Mouse (Mus musculus): ENCODE results near the gene Cdc42se1. TPM values are rescaled to one million over a fixed set of nuclear protein-coding genes. Genes with fewer than 3 reads are reported as not detected.

The Cdc42se1 gene
- polyA plus RNA-seq, 2 experiments = 76.1 to 126 TPM

DNA sequence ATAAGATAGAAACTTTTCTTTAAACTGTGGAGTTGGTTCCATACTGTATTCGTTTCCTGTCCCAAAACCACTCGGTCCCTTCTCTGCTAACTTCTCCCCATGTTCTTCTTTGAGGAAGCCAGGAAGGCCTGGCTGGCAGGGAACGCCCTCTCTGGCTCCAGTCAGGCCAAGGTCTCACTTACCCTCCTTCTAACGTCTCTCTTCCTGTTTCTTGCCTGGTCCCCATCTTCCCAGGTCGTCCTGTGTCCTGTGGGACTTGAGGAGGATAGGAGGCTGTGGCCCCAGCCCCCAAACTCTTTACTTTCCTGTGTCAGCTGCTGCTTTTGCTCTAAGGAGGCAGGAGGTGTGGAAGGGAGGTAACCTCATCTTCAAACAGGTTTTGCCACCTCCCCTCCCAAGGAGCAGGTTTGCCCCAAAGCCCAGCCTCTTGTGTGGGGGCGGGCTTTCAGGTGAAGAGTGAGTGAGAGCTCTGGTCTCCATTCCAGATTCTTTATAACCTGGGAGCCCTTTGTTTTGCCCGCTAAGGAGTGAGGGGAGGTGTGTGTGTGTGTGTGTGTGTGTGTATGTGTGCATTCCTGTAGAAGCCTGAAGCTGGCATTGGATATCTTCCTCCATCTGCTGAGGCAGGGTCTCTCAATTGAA is 22.4 kb downstream of the Cdc42se1 start, which contains the start of gene Bnipl:
Gene Bnipl, minus strand, starts transcription at position 411 of the 642 bp plus-strand sequence.
- Histone ChIP-seq H3K27ac (replicated peaks; ENCODE audit: low read depth, low read length) (no peak within 1 kb of the TSS), H3K4me3 (replicated peaks; ENCODE audit: low read length) (no peak within 1 kb of the TSS), H3K36me3 (ENCODE audit: control insufficient read depth, insufficient read depth, low read length) (peaks cover 35% of the 10 kb centered on the region), H3K9me3 (ENCODE audit: control insufficient read depth, low read length) (no peaks in the 10 kb centered on the region), H3K4me2 (replicated peaks; ENCODE audit: low read depth, low read length, severe bottlenecking) (0 out of 2 replicates have a peak within 1 kb of the TSS, but pooled peaks have one; percentile 3), H3K4me1 (ENCODE audit: control insufficient read depth, insufficient read depth, low read length) (no peaks in the 10 kb centered on the region), H3K9ac (ENCODE audit: low read depth, low read length, severe bottlenecking) (no peak within 1 kb of the TSS), H3K27me3 (ENCODE audit: control insufficient read depth, insufficient read depth, low read length) (no peaks in the 10 kb centered on the region)
- no peak for ATAC-seq (ENCODE audit: low FRiP score, low read depth)
- 49% methylated on average over 7 of the region's 7 CpGs for WGBS
- TF ChIP-seq POLR2A (IDR thresholded peaks at IDR 0.05; ENCODE audit: borderline replicate concordance, extremely low read depth, insufficient read depth, insufficient read length) = no peak
- DNase-seq (ENCODE audit: low spot score) = no peak

GRCm38 (mm10) chr3:95256931-95257330 is 28.4 kb downstream of the Cdc42se1 start:
- Histone ChIP-seq H3K9ac (ENCODE audit: low read depth, low read length, severe bottlenecking) (no peak overlapping the region), H3K9me3 (ENCODE audit: control insufficient read depth, low read length) (no peaks in the 10 kb centered on the region), H3K36me3 (ENCODE audit: control insufficient read depth, insufficient read depth, low read length) (peaks cover 87% of the 10 kb centered on the region), H3K4me2 (replicated peaks; ENCODE audit: low read depth, low read length, severe bottlenecking) (no peak overlapping the region), H3K27ac (replicated peaks; ENCODE audit: low read depth, low read length) (no peak overlapping the region), H3K4me1 (ENCODE audit: control insufficient read depth, insufficient read depth, low read length) (no peaks in the 10 kb centered on the region), H3K27me3 (ENCODE audit: control insufficient read depth, insufficient read depth, low read length) (no peaks in the 10 kb centered on the region), H3K4me3 (replicated peaks; ENCODE audit: low read length) (no peak overlapping the region)
- no peak for ATAC-seq (ENCODE audit: low FRiP score, low read depth)
- 83% methylated on average over 5 of the region's 5 CpGs for WGBS
- no peak for TF ChIP-seq POLR2A (IDR thresholded peaks at IDR 0.05; ENCODE audit: borderline replicate concordance, extremely low read depth, insufficient read depth, insufficient read length)
- no peak for DNase-seq (ENCODE audit: low spot score)

DNA sequence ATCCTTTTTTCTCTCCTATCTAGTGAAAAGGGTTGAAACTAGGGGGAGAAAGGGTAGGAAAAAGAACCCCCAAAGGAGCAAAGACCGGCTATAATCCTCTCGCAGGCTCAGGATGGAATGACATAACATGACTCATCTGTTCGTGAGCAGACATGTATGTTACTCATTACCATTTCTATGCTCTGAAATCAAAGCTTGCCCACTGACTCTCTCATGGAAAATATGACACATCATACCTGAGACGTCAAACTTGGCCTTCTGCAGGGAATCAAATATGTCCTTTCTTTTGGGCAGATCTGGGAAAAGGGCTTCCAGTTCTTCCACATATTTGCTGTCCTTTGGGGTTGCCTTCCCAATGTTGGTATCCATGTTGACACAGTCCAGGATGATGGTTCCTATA is 33.4 kb downstream of the Cdc42se1 start:
- H3K36me3 ChIP-seq (ENCODE audit: control insufficient read depth, insufficient read depth, low read length) = peaks cover 84% of the 10 kb centered on the region
- H3K9me3 ChIP-seq (ENCODE audit: control insufficient read depth, low read length) = no peaks in the 10 kb centered on the region
- H3K27me3 ChIP-seq (ENCODE audit: control insufficient read depth, insufficient read depth, low read length) = no peaks in the 10 kb centered on the region
- H3K4me3 ChIP-seq (replicated peaks; ENCODE audit: low read length) = no peak overlapping the region
- no peak overlapping the region for H3K4me2 ChIP-seq (replicated peaks; ENCODE audit: low read depth, low read length, severe bottlenecking)
- H3K4me1 ChIP-seq (ENCODE audit: control insufficient read depth, insufficient read depth, low read length) = no peaks in the 10 kb centered on the region
- ATAC-seq (ENCODE audit: low FRiP score, low read depth) (no peak), DNase-seq (ENCODE audit: low spot score) (no peak)
- H3K27ac ChIP-seq (replicated peaks; ENCODE audit: low read depth, low read length) = no peak overlapping the region
- 83% methylated on average over 4 of the region's 4 CpGs for WGBS
- no peak for TF ChIP-seq POLR2A (IDR thresholded peaks at IDR 0.05; ENCODE audit: borderline replicate concordance, extremely low read depth, insufficient read depth, insufficient read length)
- H3K9ac ChIP-seq (ENCODE audit: low read depth, low read length, severe bottlenecking) = no peak overlapping the region

DNA sequence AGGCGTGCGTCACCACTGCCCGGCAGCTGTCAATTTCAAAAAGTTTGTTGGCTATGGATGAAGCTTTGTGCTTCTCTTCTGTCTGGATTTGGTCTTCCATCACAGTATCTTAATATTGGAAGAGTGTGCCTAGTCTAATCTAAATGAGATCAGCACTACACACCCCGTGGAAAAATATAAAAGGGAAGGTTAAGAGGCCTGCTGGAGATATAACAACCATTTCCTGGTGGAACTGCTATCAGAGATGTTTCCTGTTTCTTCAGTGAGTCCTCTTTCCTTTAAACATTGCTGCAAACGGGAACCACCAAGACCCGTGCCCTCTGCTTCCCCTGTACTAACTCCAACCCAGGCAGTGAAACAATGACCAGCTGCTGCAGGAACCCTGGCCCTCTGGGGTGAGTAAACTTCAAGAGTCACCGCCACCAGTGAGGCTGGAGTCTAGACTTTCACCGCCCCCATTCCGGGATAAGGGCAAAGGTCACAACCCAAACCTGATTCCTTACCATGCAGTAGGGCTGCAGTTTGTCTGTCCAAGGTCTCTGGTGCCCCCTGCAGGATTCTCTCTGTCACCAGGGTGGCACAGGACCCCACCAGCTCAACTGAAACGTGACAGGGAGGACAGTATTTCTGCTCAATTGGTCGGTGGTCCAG is 34.7 kb downstream of the Cdc42se1 start:
- WGBS = 45% methylated on average over 11 of the region's 11 CpGs
- Histone ChIP-seq H3K9ac (ENCODE audit: low read depth, low read length, severe bottlenecking) (no peak overlapping the region), H3K4me2 (replicated peaks; ENCODE audit: low read depth, low read length, severe bottlenecking) (no peak overlapping the region), H3K4me3 (replicated peaks; ENCODE audit: low read length) (no peak overlapping the region), H3K27me3 (ENCODE audit: control insufficient read depth, insufficient read depth, low read length) (no peaks in the 10 kb centered on the region), H3K27ac (replicated peaks; ENCODE audit: low read depth, low read length) (no peak overlapping the region), H3K36me3 (ENCODE audit: control insufficient read depth, insufficient read depth, low read length) (peaks cover 77% of the 10 kb centered on the region), H3K9me3 (ENCODE audit: control insufficient read depth, low read length) (no peaks in the 10 kb centered on the region), H3K4me1 (ENCODE audit: control insufficient read depth, insufficient read depth, low read length) (no peaks in the 10 kb centered on the region)
- peak; percentile 58 for DNase-seq (ENCODE audit: low spot score)
- peak; percentile 62; the same call in 1 of the 2 replicates for ATAC-seq (ENCODE audit: low FRiP score, low read depth)
- TF ChIP-seq POLR2A (IDR thresholded peaks at IDR 0.05; ENCODE audit: borderline replicate concordance, extremely low read depth, insufficient read depth, insufficient read length) = no peak

- 88% methylated on average over 1 of the region's 1 CpGs for WGBS
- no peak overlapping the region for H3K27ac ChIP-seq (replicated peaks; ENCODE audit: low read depth, low read length)
- peaks cover 76% of the 10 kb centered on the region for H3K36me3 ChIP-seq (ENCODE audit: control insufficient read depth, insufficient read depth, low read length)
- DNase-seq (ENCODE audit: low spot score) (no peak), ATAC-seq (ENCODE audit: low FRiP score, low read depth) (no peak)
- H3K4me2 ChIP-seq (replicated peaks; ENCODE audit: low read depth, low read length, severe bottlenecking) = no peak overlapping the region
- H3K9me3 ChIP-seq (ENCODE audit: control insufficient read depth, low read length) = no peaks in the 10 kb centered on the region
- H3K4me1 ChIP-seq (ENCODE audit: control insufficient read depth, insufficient read depth, low read length) = no peaks in the 10 kb centered on the region
- H3K9ac ChIP-seq (ENCODE audit: low read depth, low read length, severe bottlenecking) = no peak overlapping the region
- H3K4me3 ChIP-seq (replicated peaks; ENCODE audit: low read length) = no peak overlapping the region
- no peak for TF ChIP-seq POLR2A (IDR thresholded peaks at IDR 0.05; ENCODE audit: borderline replicate concordance, extremely low read depth, insufficient read depth, insufficient read length)
- H3K27me3 ChIP-seq (ENCODE audit: control insufficient read depth, insufficient read depth, low read length) = no peaks in the 10 kb centered on the region
Measured at GRCm38 (mm10) chr3:95264724-95265123, 36.2 kb downstream of the Cdc42se1 start.
